Mouse (Mus musculus): ENCODE measurements around the gene Appbp2.

Appbp2 gene

GRCm38 (mm10) chr11:85234990-85235841 is at the start of gene Appbp2:
TSS of gene Appbp2 (minus strand) at chr11:85235130.
- DNase-seq (ENCODE audit: low spot score in 2 of 2): peak; percentile 85 to 89

GRCm38 (mm10) chr11:85281219-85281878 is 46.4 kb upstream of the Appbp2 start:
- no peak for DNase-seq (ENCODE audit: low spot score in 2 of 2)

- DNase-seq (ENCODE audit: low spot score in 2 of 2): no peak
Observed at GRCm38 (mm10) chr11:85278175-85278574, 43.2 kb upstream of the Appbp2 start.

GRCm38 (mm10) chr11:85277609-85278008 is 42.7 kb upstream of the Appbp2 start:
- no peak for DNase-seq (ENCODE audit: low spot score in 2 of 2)

GRCm38 (mm10) chr11:85275151-85275550 is 40.2 kb upstream of the Appbp2 start:
- no peak for DNase-seq (ENCODE audit: low spot score in 2 of 2)

- peak in 1 of 2 experiments; percentile 12 for DNase-seq (ENCODE audit: low spot score in 2 of 2)
Observed at GRCm38 (mm10) chr11:85273299-85273698, 38.4 kb upstream of the Appbp2 start.

- DNase-seq (ENCODE audit: low spot score in 2 of 2): peak; percentile 43 to 67
Observed at GRCm38 (mm10) chr11:85270631-85271030, 35.7 kb upstream of the Appbp2 start.

- no peak for DNase-seq (ENCODE audit: low spot score in 2 of 2)
Observed at GRCm38 (mm10) chr11:85267393-85267792, 32.5 kb upstream of the Appbp2 start.

GRCm38 (mm10) chr11:85264635-85265034 is 29.7 kb upstream of the Appbp2 start:
- no peak for DNase-seq (ENCODE audit: low spot score in 2 of 2)

GRCm38 (mm10) chr11:85261192-85261591 is 26.3 kb upstream of the Appbp2 start:
- DNase-seq (ENCODE audit: low spot score in 2 of 2): peak; percentile 48 to 85

GRCm38 (mm10) chr11:85258966-85259365 is 24.0 kb upstream of the Appbp2 start:
- no peak for DNase-seq (ENCODE audit: low spot score in 2 of 2)

GRCm38 (mm10) chr11:85255471-85256027 is 20.6 kb upstream of the Appbp2 start:
- DNase-seq (ENCODE audit: low spot score in 2 of 2): no peak

- no peak for DNase-seq (ENCODE audit: low spot score in 2 of 2)
Observed at GRCm38 (mm10) chr11:85253641-85254040, 18.7 kb upstream of the Appbp2 start.

- DNase-seq (ENCODE audit: low spot score in 2 of 2): no peak
Observed at GRCm38 (mm10) chr11:85253006-85253405, 18.1 kb upstream of the Appbp2 start.

GRCm38 (mm10) chr11:85251955-85252354 is 17.0 kb upstream of the Appbp2 start:
- DNase-seq (ENCODE audit: low spot score in 2 of 2): no peak

GRCm38 (mm10) chr11:85250467-85250866 is 15.5 kb upstream of the Appbp2 start:
- no peak for DNase-seq (ENCODE audit: low spot score in 2 of 2)

GRCm38 (mm10) chr11:85249338-85249737 is 14.4 kb upstream of the Appbp2 start:
- no peak for DNase-seq (ENCODE audit: low spot score in 2 of 2)

GRCm38 (mm10) chr11:85248151-85248550 is 13.2 kb upstream of the Appbp2 start:
- DNase-seq (ENCODE audit: low spot score in 2 of 2): no peak

- no peak for DNase-seq (ENCODE audit: low spot score in 2 of 2)
Observed at GRCm38 (mm10) chr11:85241226-85241625, 6.3 kb upstream of the Appbp2 start.

- no peak for DNase-seq (ENCODE audit: low spot score in 2 of 2)
Observed at GRCm38 (mm10) chr11:85240211-85240610, 5.3 kb upstream of the Appbp2 start.

- peak; percentile 81 to 83 for DNase-seq (ENCODE audit: low spot score in 2 of 2)
Observed at GRCm38 (mm10) chr11:85234363-85234989, 454 bp downstream of the Appbp2 start.

GRCm38 (mm10) chr11:85233676-85234210 is 1.2 kb downstream of the Appbp2 start:
- no peak for DNase-seq (ENCODE audit: low spot score in 2 of 2)
